Mouse (Mus musculus): ENCODE results near the gene Isy1. TPM values are rescaled to one million over a fixed set of nuclear protein-coding genes. Genes with fewer than 3 reads are reported as not detected.

The Isy1 gene
- polyA plus RNA-seq, 1 experiment from 2014 or later: 57.3 TPM

GRCm38 (mm10) chr6:87871240-87871639 is 32.6 kb upstream of the Isy1 start:
- 87% methylated on average over 7 of the region's 7 CpGs for WGBS
- Histone ChIP-seq H3K4me1 (peaks cover 7% of the 10 kb centered on the region; the same call in 1 of the 2 replicates), H3K36me3 (no peaks in the 10 kb centered on the region), H3K9ac (no peak overlapping the region), H3K27me3 (no peaks in the 10 kb centered on the region), H3K4me3 (replicated peaks) (no peak overlapping the region), H3K27ac (no peak overlapping the region), H3K9me3 (replicated peaks) (no peaks in the 10 kb centered on the region), H3K4me2 (no peak overlapping the region)
- ATAC-seq (replicated peaks; ENCODE audit: low FRiP score): no peak

- H3K4me2 ChIP-seq: no peak overlapping the region
- H3K27ac ChIP-seq: no peak overlapping the region
- H3K4me1 ChIP-seq: no peaks in the 10 kb centered on the region
- ATAC-seq (replicated peaks; ENCODE audit: low FRiP score): no peak
- H3K27me3 ChIP-seq: no peaks in the 10 kb centered on the region
- no peaks in the 10 kb centered on the region for H3K36me3 ChIP-seq
- no peak overlapping the region for H3K4me3 ChIP-seq (replicated peaks)
- H3K9me3 ChIP-seq (replicated peaks): no peaks in the 10 kb centered on the region
- H3K9ac ChIP-seq: no peak overlapping the region
- WGBS: 68% methylated on average over 1 of the region's 1 CpGs
Observed at GRCm38 (mm10) chr6:87870440-87870839, 31.8 kb upstream of the Isy1 start.

GRCm38 (mm10) chr6:87868871-87869506 is 30.4 kb upstream of the Isy1 start:
- 69% methylated on average over 9 of the region's 9 CpGs for WGBS
- Histone ChIP-seq H3K9ac (no peak overlapping the region), H3K4me1 (no peaks in the 10 kb centered on the region), H3K4me2 (no peak overlapping the region), H3K9me3 (replicated peaks) (no peaks in the 10 kb centered on the region), H3K27me3 (no peaks in the 10 kb centered on the region), H3K4me3 (replicated peaks) (no peak overlapping the region), H3K27ac (no peak overlapping the region), H3K36me3 (no peaks in the 10 kb centered on the region)
- peak; percentile 33; the same call in 1 of the 2 replicates for ATAC-seq (replicated peaks; ENCODE audit: low FRiP score)

DNA sequence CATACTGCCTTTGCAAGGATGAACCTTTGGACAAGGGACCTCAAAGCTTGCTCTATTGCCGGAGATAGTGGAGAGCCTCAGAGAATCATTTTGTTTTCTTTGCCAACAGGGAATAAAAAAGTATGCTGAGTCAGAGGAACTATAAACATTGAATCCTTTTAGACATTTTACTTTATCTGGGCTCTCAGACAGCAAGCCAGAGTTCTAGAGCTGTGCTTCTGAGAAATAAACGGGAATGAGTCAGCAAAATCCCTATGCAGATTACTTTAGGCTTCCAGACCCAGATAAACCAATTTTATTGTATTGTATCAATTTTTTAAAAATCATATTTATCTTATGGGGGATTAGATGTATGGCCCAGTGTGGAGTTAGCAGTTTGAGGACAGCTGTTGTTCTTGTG is 28.7 kb upstream of the Isy1 start:
- WGBS: 74% methylated on average over 2 of the region's 2 CpGs
- Histone ChIP-seq H3K9ac (no peak overlapping the region), H3K4me3 (replicated peaks) (no peak overlapping the region), H3K27me3 (no peaks in the 10 kb centered on the region), H3K9me3 (replicated peaks) (no peaks in the 10 kb centered on the region), H3K4me2 (no peak overlapping the region), H3K27ac (no peak overlapping the region), H3K4me1 (no peaks in the 10 kb centered on the region), H3K36me3 (no peaks in the 10 kb centered on the region)
- ATAC-seq (replicated peaks; ENCODE audit: low FRiP score): no peak

DNA sequence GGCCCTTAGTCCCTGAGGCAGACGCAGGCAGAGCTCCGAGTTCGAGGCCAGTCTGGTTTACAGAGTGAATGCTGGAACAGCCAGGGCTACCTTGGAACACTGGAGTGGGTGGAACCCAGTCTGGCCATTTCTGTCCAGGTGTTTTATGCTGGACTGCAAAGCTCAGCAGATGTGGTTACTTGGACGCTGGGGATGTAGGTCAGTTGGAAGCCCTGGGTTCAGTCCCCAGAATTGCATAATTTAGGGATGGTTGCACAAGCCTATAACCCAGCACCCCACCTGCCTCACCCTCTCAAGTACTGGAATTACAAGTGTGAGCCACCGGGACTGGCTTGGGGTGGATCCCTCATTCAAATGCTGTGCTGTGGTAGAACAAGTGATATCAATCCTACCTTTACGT is 27.6 kb upstream of the Isy1 start:
- H3K4me1 ChIP-seq: no peaks in the 10 kb centered on the region
- no peaks in the 10 kb centered on the region for H3K27me3 ChIP-seq
- no peak overlapping the region for H3K4me2 ChIP-seq

DNA sequence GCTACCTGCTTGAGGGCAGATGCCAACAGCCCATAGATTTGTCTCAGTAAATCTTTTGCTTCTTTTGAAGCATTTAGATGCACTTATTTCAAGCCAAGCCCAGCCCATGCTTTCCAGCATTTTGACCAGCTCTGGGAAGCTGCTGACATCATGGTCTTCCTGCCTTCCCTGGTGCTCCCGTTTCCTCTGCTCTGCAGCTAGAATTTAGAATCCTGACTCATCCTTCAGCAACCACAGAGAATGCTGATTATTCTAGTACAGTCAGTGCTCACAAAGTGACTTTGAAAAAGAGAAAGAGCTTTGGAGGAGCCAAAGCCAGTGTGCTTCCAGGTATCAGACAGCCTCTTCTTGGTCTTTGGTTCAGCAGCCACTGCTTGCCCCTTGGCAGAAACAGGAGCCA is 18.5 kb upstream of the Isy1 start:
- Histone ChIP-seq H3K27ac (no peak overlapping the region), H3K36me3 (no peaks in the 10 kb centered on the region), H3K4me2 (no peak overlapping the region), H3K4me1 (no peaks in the 10 kb centered on the region), H3K9ac (no peak overlapping the region), H3K27me3 (no peaks in the 10 kb centered on the region), H3K4me3 (replicated peaks) (no peak overlapping the region), H3K9me3 (replicated peaks) (no peaks in the 10 kb centered on the region)
- no peak for ATAC-seq (replicated peaks; ENCODE audit: low FRiP score)
- 61% methylated on average over 1 of the region's 1 CpGs for WGBS

More for the DNA sequence above, 27.6 kb upstream of the Isy1 start:
- Histone ChIP-seq H3K27ac (no peak overlapping the region), H3K36me3 (no peaks in the 10 kb centered on the region), H3K9me3 (replicated peaks) (no peaks in the 10 kb centered on the region), H3K9ac (no peak overlapping the region), H3K4me3 (replicated peaks) (no peak overlapping the region)
- ATAC-seq (replicated peaks; ENCODE audit: low FRiP score): no peak
- WGBS: 87% methylated on average over 6 of the region's 6 CpGs

GRCm38 (mm10) chr6:87853446-87853845 is 14.8 kb upstream of the Isy1 start:
- WGBS: 84% methylated on average over 4 of the region's 4 CpGs
- Histone ChIP-seq H3K27ac (no peak overlapping the region), H3K4me1 (peaks cover 9% of the 10 kb centered on the region), H3K9ac (no peak overlapping the region), H3K4me2 (no peak overlapping the region), H3K27me3 (no peaks in the 10 kb centered on the region), H3K9me3 (replicated peaks) (no peaks in the 10 kb centered on the region), H3K36me3 (peaks cover 5% of the 10 kb centered on the region), H3K4me3 (replicated peaks) (no peak overlapping the region)
- no peak for ATAC-seq (replicated peaks; ENCODE audit: low FRiP score)

GRCm38 (mm10) chr6:87851871-87852270 is 13.3 kb upstream of the Isy1 start:
- Histone ChIP-seq H3K9me3 (replicated peaks) (no peaks in the 10 kb centered on the region), H3K4me3 (replicated peaks) (no peak overlapping the region), H3K4me2 (no peak overlapping the region), H3K27me3 (no peaks in the 10 kb centered on the region), H3K27ac (no peak overlapping the region), H3K4me1 (peaks cover 21% of the 10 kb centered on the region), H3K36me3 (peaks cover 17% of the 10 kb centered on the region), H3K9ac (no peak overlapping the region)
- ATAC-seq (replicated peaks; ENCODE audit: low FRiP score): no peak
- 81% methylated on average over 6 of the region's 6 CpGs for WGBS

GRCm38 (mm10) chr6:87850900-87851614 is 12.5 kb upstream of the Isy1 start, which contains the start of gene Cnbp:
Cnbp (minus strand) TSS chr6:87851106.
- under 1% methylated on average over 55 of the region's 55 CpGs for WGBS
- H3K4me1 ChIP-seq: peaks cover 24% of the 10 kb centered on the region
- ATAC-seq (replicated peaks; ENCODE audit: low FRiP score): peak; percentile 98
- no peaks in the 10 kb centered on the region for H3K27me3 ChIP-seq
- H3K36me3 ChIP-seq: peaks cover 24% of the 10 kb centered on the region
- no peaks in the 10 kb centered on the region for H3K9me3 ChIP-seq (replicated peaks)
- H3K4me2 ChIP-seq: peak within 1 kb of the TSS; percentile 67
- H3K4me3 ChIP-seq (replicated peaks): peak within 1 kb of the TSS; percentile 99
- peak within 1 kb of the TSS; percentile 100 for H3K9ac ChIP-seq
- H3K27ac ChIP-seq: peak within 1 kb of the TSS; percentile 91

GRCm38 (mm10) chr6:87850155-87850899 is 11.7 kb upstream of the Isy1 start:
- H3K4me1 ChIP-seq: peaks cover 24% of the 10 kb centered on the region
- H3K27ac ChIP-seq: peak overlapping the region; percentile 91
- peak overlapping the region; percentile 100 for H3K9ac ChIP-seq
- H3K4me2 ChIP-seq: peak overlapping the region; percentile 67
- peak; percentile 85 for ATAC-seq (replicated peaks; ENCODE audit: low FRiP score)
- H3K4me3 ChIP-seq (replicated peaks): peak overlapping the region; percentile 99
- H3K27me3 ChIP-seq: no peaks in the 10 kb centered on the region
- no peaks in the 10 kb centered on the region for H3K9me3 ChIP-seq (replicated peaks)
- under 1% methylated on average over 73 of the region's 73 CpGs for WGBS
- peaks cover 30% of the 10 kb centered on the region for H3K36me3 ChIP-seq

- no peak for ATAC-seq (replicated peaks; ENCODE audit: low FRiP score)
- H3K27ac ChIP-seq: peak overlapping the region; percentile 91
- H3K9ac ChIP-seq: peak overlapping the region; percentile 100
- peaks cover 24% of the 10 kb centered on the region for H3K4me1 ChIP-seq
- no peaks in the 10 kb centered on the region for H3K27me3 ChIP-seq
- peak overlapping the region; percentile 99 for H3K4me3 ChIP-seq (replicated peaks)
- H3K36me3 ChIP-seq: peaks cover 36% of the 10 kb centered on the region
- H3K9me3 ChIP-seq (replicated peaks): no peaks in the 10 kb centered on the region
- H3K4me2 ChIP-seq: peak overlapping the region; percentile 67
- under 1% methylated on average over 8 of the region's 8 CpGs for WGBS
Observed at GRCm38 (mm10) chr6:87849780-87850154, 11.2 kb upstream of the Isy1 start.

- H3K4me3 ChIP-seq (replicated peaks): no peak overlapping the region
- H3K36me3 ChIP-seq: peaks cover 64% of the 10 kb centered on the region
- ATAC-seq (replicated peaks; ENCODE audit: low FRiP score): no peak
- H3K9me3 ChIP-seq (replicated peaks): no peaks in the 10 kb centered on the region
- H3K4me1 ChIP-seq: peaks cover 24% of the 10 kb centered on the region
- 86% methylated on average over 1 of the region's 1 CpGs for WGBS
- H3K27ac ChIP-seq: no peak overlapping the region
- no peak overlapping the region for H3K9ac ChIP-seq
- no peaks in the 10 kb centered on the region for H3K27me3 ChIP-seq
- peak overlapping the region; percentile 1; the same call in 1 of the 2 replicates for H3K4me2 ChIP-seq
Observed at GRCm38 (mm10) chr6:87846813-87847212, 8.2 kb upstream of the Isy1 start.
